Mouse (Mus musculus) ES-E14 (cell line): ENCODE measurements around the gene Myo1d. TPM values are rescaled to one million over a fixed set of nuclear protein-coding genes. Genes with fewer than 3 reads are reported as not detected.

Source experiments
- DNase-seq: peaks from one replicate; pipeline ENCODE4 v3.0.0-alpha.2; 2013; ENCODE audit warnings: low read depth, low spot score
- H3K27ac ChIP-seq: 2 replicates; pipeline ENCODE4 v1.5.1; 2012; ENCODE audit warnings: low read depth, mild to moderate bottlenecking, low read length, moderate library complexity, mixed read lengths; ENCODE audit not compliant: poor library complexity, insufficient read depth, severe bottlenecking
- H3K36me3 ChIP-seq: 2 replicates; pipeline ENCODE4 v1.6.1; 2012; ENCODE audit warnings: mild to moderate bottlenecking, low read length, moderate library complexity, mixed read lengths; ENCODE audit not compliant: control insufficient read depth, poor library complexity, insufficient read depth, severe bottlenecking
- H3K4me1 ChIP-seq, 2 experiments: fragments of 150-350 bp in 1 of 2; sonication (generic) in 1 of 2; 2 replicates each; pipeline ENCODE4 v1.6.1; 2012; ENCODE audit warnings: low read length in 2 of 2, mild to moderate bottlenecking in 1 of 2, mixed read lengths in 1 of 2; ENCODE audit not compliant: control insufficient read depth in 2 of 2, insufficient read depth in 2 of 2, poor library complexity in 1 of 2
- H3K4me3 ChIP-seq, 2 experiments: fragments of 150-350 bp in 1 of 2; sonication (generic) in 1 of 2; 2 replicates each; pipeline ENCODE4 v1.5.1; 2012; ENCODE audit warnings: low read length in 2 of 2, low read depth in 1 of 2, mild to moderate bottlenecking in 1 of 2, mixed read lengths in 1 of 2; ENCODE audit not compliant: insufficient read depth in 1 of 2, poor library complexity in 1 of 2, severe bottlenecking in 1 of 2
- H3K9ac ChIP-seq: 2 replicates; pipeline ENCODE4 v1.6.1; 2012; ENCODE audit warnings: low read depth, mild to moderate bottlenecking, low read length, mixed read lengths; ENCODE audit not compliant: poor library complexity, insufficient read depth, severe bottlenecking
- H3K9me3 ChIP-seq: fragments of 150-350 bp; sonication (generic); 2 replicates; pipeline ENCODE4 v1.6.1; 2012; ENCODE audit warnings: low read depth, mild to moderate bottlenecking, low read length; ENCODE audit not compliant: control insufficient read depth, insufficient read depth
- CHD2 ChIP-seq: IDR thresholded peaks from 2 replicates; pipeline ENCODE4 v1.6.1; 2014; ENCODE audit warnings: mild to moderate bottlenecking, low read depth, low read length, inconsistent platforms
- HCFC1 ChIP-seq: IDR thresholded peaks from 2 replicates; pipeline ENCODE4 v1.6.1; 2012; ENCODE audit warnings: low read length, inconsistent platforms, borderline replicate concordance; ENCODE audit not compliant: insufficient read depth
- MAFK ChIP-seq: IDR thresholded peaks from 2 replicates; pipeline ENCODE4 v1.6.1; 2014; ENCODE audit warnings: mild to moderate bottlenecking, low read depth, low read length, inconsistent platforms; ENCODE audit not compliant: insufficient read depth
- ZC3H11A ChIP-seq: IDR thresholded peaks from 2 replicates; pipeline ENCODE4 v1.6.1; 2012; ENCODE audit warnings: low read depth, mild to moderate bottlenecking, inconsistent platforms, low read length, borderline replicate concordance
- ZNF384 ChIP-seq: IDR thresholded peaks from 2 replicates; pipeline ENCODE4 v1.6.1; 2012; ENCODE audit warnings: low read depth, low read length, inconsistent platforms
- in situ Hi-C, 2 experiments: fragments of 600-800 bp; cut with MboI; formaldehyde crosslinking; loops; one replicate each; pipeline ENCODE4 v1.15.1; 2025; ENCODE audit warnings: low sequenced_read_pairs in 2 of 2, inconsistent platforms in 1 of 2; ENCODE audit not compliant: unreplicated experiment in 2 of 2
- total RNA-seq: library from RNA; depleted of rRNA; stranded (reverse); fragments of 300-350 nt; gene quantifications from 2 replicates; pipeline ENCODE4 v1.2.3, GENCODE M21; 2012; rRNA removed

Gene Myo1d
- total RNA-seq, 1 experiment = 2.9 TPM

GRCm38 (mm10) chr11:80453198-80453597 lies 326.6 kb downstream of the Myo1d start:
- in situ Hi-C loops = no loop called here
- H3K4me1 ChIP-seq = peaks cover 0 to 1% of the 10 kb centered on the region in 2 experiments; a peak in 1 of 4 replicates
- H3K27ac ChIP-seq = no peak overlapping the region
- peaks cover 12% of the 10 kb centered on the region for H3K36me3 ChIP-seq
- H3K9me3 ChIP-seq = no peaks in the 10 kb centered on the region
- H3K9ac ChIP-seq = no peak overlapping the region
- H3K4me3 ChIP-seq = no peak overlapping the region
- TF ChIP-seq ZC3H11A = no peak
- TF ChIP-seq ZNF384 = no peak
- no peak for TF ChIP-seq CHD2
- TF ChIP-seq MAFK = no peak
- TF ChIP-seq HCFC1 = no peak
- no peak for DNase-seq

- TF ChIP-seq MAFK (no peak), ZNF384 (no peak), ZC3H11A (no peak), CHD2 (no peak), HCFC1 (no peak)
- no peak for DNase-seq
- H3K27ac ChIP-seq = no peak overlapping the region
- in situ Hi-C loops = no loop called here
- H3K4me3 ChIP-seq = no peak overlapping the region
- peaks cover 17% of the 10 kb centered on the region for H3K36me3 ChIP-seq
- H3K4me1 ChIP-seq = peaks cover 0 to 1% of the 10 kb centered on the region in 2 experiments; a peak in 1 of 4 replicates
- no peaks in the 10 kb centered on the region for H3K9me3 ChIP-seq
- no peak overlapping the region for H3K9ac ChIP-seq
Measured at GRCm38 (mm10) chr11:80452242-80452641, 327.6 kb downstream of the Myo1d start.

- Histone ChIP-seq H3K9ac (no peak overlapping the region), H3K4me3 (no peak overlapping the region), H3K27ac (no peak overlapping the region), H3K4me1 (peaks cover 0 to 1% of the 10 kb centered on the region in 2 experiments; a peak in 1 of 4 replicates), H3K36me3 (peaks cover 15% of the 10 kb centered on the region), H3K9me3 (no peaks in the 10 kb centered on the region)
- in situ Hi-C loops = no loop called here
- TF ChIP-seq ZC3H11A (no peak), ZNF384 (no peak), HCFC1 (no peak), CHD2 (no peak), MAFK (no peak)
- DNase-seq = no peak
Measured at GRCm38 (mm10) chr11:80449859-80450258, 330.0 kb downstream of the Myo1d start.

GRCm38 (mm10) chr11:80446916-80447315 lies 332.9 kb downstream of the Myo1d start:
- Histone ChIP-seq H3K27ac (no peak overlapping the region), H3K9ac (no peak overlapping the region), H3K9me3 (no peaks in the 10 kb centered on the region), H3K4me3 (no peak overlapping the region), H3K4me1 (peaks cover 0 to 1% of the 10 kb centered on the region in 2 experiments; a peak in 1 of 4 replicates), H3K36me3 (peaks cover 11% of the 10 kb centered on the region)
- in situ Hi-C loops = no loop called here
- no peak for TF ChIP-seq ZNF384
- no peak for TF ChIP-seq ZC3H11A
- no peak for TF ChIP-seq HCFC1
- no peak for DNase-seq

Other genes starting within 250 kb of the Myo1d start
- gene Tmem98, start 30.1 kb upstream of the Myo1d start, total RNA-seq = 12.1 and 18.0 TPM in 2 replicates
- not detected in 2 replicates for gene Spaca3, start 78.3 kb upstream of the Myo1d start, total RNA-seq